Mouse (Mus musculus) spleen, adult 2 months (tissue): ENCODE measurements at regions not wholly inside any gene's neighbourhood (a gene's known extent, or its start where the extent isn't known, plus 50 kb on each side); places are given as distances from the start of the nearest gene placed in this dataset.

ENCODE experiments used
- CTCF ChIP-seq: fragments of 200-500 bp; IDR thresholded peaks from 2 replicates; pipeline ENCODE4 v1.5.1; 2011; ENCODE audit warnings: mild to moderate bottlenecking, inconsistent platforms; ENCODE audit not compliant: insufficient read depth, insufficient read length, insufficient replicate concordance; ENCODE audit errors: extremely low read depth
- POLR2A ChIP-seq: fragments of 200-500 bp; IDR thresholded peaks from 2 replicates; pipeline ENCODE4 v1.6.1; 2011; ENCODE audit warnings: low read depth, low read length, inconsistent platforms

DNA sequence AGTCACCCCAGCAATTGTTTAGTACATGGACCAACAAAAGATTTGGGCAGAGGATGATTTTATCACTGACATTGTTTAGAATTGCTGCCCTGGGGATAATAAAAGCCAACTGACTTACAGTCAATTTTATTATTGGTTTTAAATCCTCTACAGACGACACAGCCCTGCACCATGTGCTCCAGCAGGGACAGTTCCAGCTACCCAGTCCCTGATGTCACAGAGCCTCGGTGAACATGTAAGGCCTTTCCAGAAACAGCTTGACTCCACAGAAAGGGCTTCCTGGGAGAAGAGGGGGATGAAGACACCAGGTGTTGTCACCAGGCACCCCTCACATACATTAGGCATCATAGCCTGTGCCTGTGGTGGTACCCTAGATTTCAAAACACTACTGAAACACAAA, 447.0 kb upstream of the Smim15 start:
- no peak for TF ChIP-seq CTCF
- no peak for TF ChIP-seq POLR2A
